Mouse (Mus musculus) testis, adult 2 months (tissue): ENCODE data around the gene Bet1l.

Source experiments
- CTCF ChIP-seq: fragments of 200-500 bp; IDR thresholded peaks from 2 replicates; pipeline ENCODE4 v1.5.1; 2012; ENCODE audit warnings: low read depth, mild to moderate bottlenecking, inconsistent platforms, low read length, moderate library complexity; ENCODE audit not compliant: control insufficient read depth, insufficient read depth, insufficient replicate concordance
- POLR2A ChIP-seq: fragments of 200-500 bp; IDR thresholded peaks from 2 replicates; pipeline ENCODE4 v1.6.1; 2012; ENCODE audit warnings: low read depth, mild to moderate bottlenecking, inconsistent platforms, low read length, moderate library complexity; ENCODE audit not compliant: control insufficient read depth

GRCm38 (mm10) chr7:140857550-140858505 is at the start of gene Bet1l:
- TF ChIP-seq POLR2A (no peak), CTCF (no peak)
